In the genomic region with DNA sequence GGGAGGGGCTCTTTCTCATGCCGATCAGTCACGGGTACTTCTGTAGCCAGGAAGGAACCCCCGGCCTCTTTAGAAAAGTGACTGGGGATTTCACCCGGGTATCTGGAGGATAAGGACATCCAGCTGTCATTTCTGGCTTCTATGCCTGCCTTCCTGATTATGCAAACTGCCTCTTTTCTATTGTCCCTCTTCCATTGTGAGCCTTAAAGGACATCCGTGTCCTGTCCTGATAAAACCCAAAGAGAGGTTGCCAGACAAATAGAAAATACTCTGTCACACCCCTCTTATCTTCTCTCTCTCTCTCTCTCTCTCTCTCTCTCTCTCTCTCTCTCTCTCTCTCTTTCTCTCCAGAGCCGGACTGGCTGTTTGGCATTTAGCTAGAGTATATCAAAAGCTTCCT, we compare ENCODE assay signal across 11 mouse cellular contexts. TPM values are rescaled to one million over a fixed set of nuclear protein-coding genes. Genes with fewer than 3 reads are reported as not detected.
DNase-seq lines count a peak whose midpoint lies in the region; ATAC-seq and TF ChIP-seq lines count a peak whose summit lies in the region.
"Had no signal": no experiment of that assay in that cellular context is flagged by ENCODE, and none has a peak within 500 bp of the region (broad histone marks: within the 10 kb centered on the region; RNA-seq: fewer than 3 reads in every experiment).

No protein-coding gene starts in this region.

- no peak overlapping the region for H3K27ac ChIP-seq in lung, embryonic 14.5 days (ENCODE audit: low read depth)
- H3K27ac ChIP-seq: kidney, postnatal 0 days had no signal

- TF ChIP-seq POLR2A in lung, adult 2 months (IDR thresholded peaks at IDR 0.05; ENCODE audit: borderline replicate concordance, extremely low read depth, low read depth, low read length): no peak

- under 1% methylated on average over 6 of the region's 6 CpGs for WGBS in lung, embryonic 14.5 days
- 1% methylated on average over 6 of the region's 6 CpGs for WGBS in lung, adult 2 months

- no peaks in the 10 kb centered on the region for H3K27me3 ChIP-seq in lung, embryonic 14.5 days (ENCODE audit: insufficient read depth, low read length)

- peak; percentile 32 for DNase-seq in embryo, embryonic 10.5 days (ENCODE audit: low spot score)
- DNase-seq in embryo, embryonic 9.5 days (ENCODE audit: extremely low spot score): no peak
- peak; percentile 62 for DNase-seq in lung, embryonic 14.5 days
- DNase-seq in lung, adult 2 months: no peak
- DNase-seq in lung, postnatal 25 days (ENCODE audit: low spot score): peak; percentile 75
- peak; percentile 40 for DNase-seq in retina, embryonic 14.5 days (ENCODE audit: low spot score)
- DNase-seq in adipocyte (ENCODE audit: low spot score): no peak
- DNase-seq in kidney, adult 9 months: no peak
- DNase-seq: thymus, postnatal 4 days had no signal

- no peaks in the 10 kb centered on the region for H3K9me3 ChIP-seq in lung, embryonic 14.5 days (ENCODE audit: low read depth, low read length)

- H3K9ac ChIP-seq in lung, embryonic 14.5 days: no peak overlapping the region

- ATAC-seq in lung, embryonic 14.5 days (ENCODE audit: insufficient read depth): peak; percentile 49; the same call in 1 of the 2 replicates

- no peak overlapping the region for H3K4me3 ChIP-seq in lung, embryonic 14.5 days (ENCODE audit: low read depth, low read length)
- no peak overlapping the region for H3K4me3 ChIP-seq in lung, adult 2 months (replicated peaks; ENCODE audit: extremely low read depth, low read depth, low read length)

- no peak overlapping the region; the same call in 1 of the 2 replicates for H3K4me2 ChIP-seq in lung, embryonic 14.5 days

- H3K4me1 ChIP-seq in lung, embryonic 14.5 days (ENCODE audit: insufficient read depth): peaks cover 2% of the 10 kb centered on the region; the same call in 1 of the 2 replicates
- H3K4me1 ChIP-seq in lung, adult 2 months (ENCODE audit: control insufficient read depth, insufficient read depth, low read length): peaks cover 8% of the 10 kb centered on the region

- H3K36me3 ChIP-seq in lung, embryonic 14.5 days (ENCODE audit: insufficient read depth): no peaks in the 10 kb centered on the region
- H3K36me3 ChIP-seq: G1E had no signal

- TF ChIP-seq CTCF in lung, embryonic 14.5 days (IDR thresholded peaks at IDR 0.05; ENCODE audit: low read depth): no peak
- no peak for TF ChIP-seq CTCF in lung, adult 2 months (IDR thresholded peaks at IDR 0.05; ENCODE audit: insufficient read depth, low read length)

RNA-seq across cellular contexts. Expression of gene Glp1r, which starts 19.4 kb away (rescaled TPM):
- 4.7 and 6.1 TPM in 2 replicates for polyA plus RNA-seq in lung, embryonic 14.5 days (2014; fragmentation: Nextera tagmentation; extraction: Ambion mirVana)
- 43.6 and 54.1 TPM in 2 replicates for polyA plus RNA-seq in lung, adult 2 months (2012; rRNA removed)
- polyA plus RNA-seq: G1E had no signal

Comparison
In these comparisons a context has a peak if more than half of its experiments do, and no peak if none do; other contexts are left out.
1. DNase-seq: peak in embryo, embryonic 10.5 days (single experiment), lung, embryonic 14.5 days (single experiment), lung, postnatal 25 days (single experiment) and retina, embryonic 14.5 days (single experiment); none in embryo, embryonic 9.5 days (single experiment), lung, adult 2 months (single experiment), adipocyte (single experiment) and kidney, adult 9 months (single experiment).